Mouse (Mus musculus) neural tube, embryonic 11.5 days (tissue): ENCODE results near the gene Smad6. TPM values are rescaled to one million over a fixed set of nuclear protein-coding genes. Genes with fewer than 3 reads are reported as not detected.

Experiments
- ATAC-seq: fragments of 200-750 bp; cut with Nextera tagmentation; 2 replicates; pipeline ENCODE4 v1.8.0; 2017; ENCODE audit warnings: moderate number of reproducible peaks, mild to moderate bottlenecking, moderate TSS enrichment, moderate library complexity; ENCODE audit not compliant: insufficient read depth, low FRiP score, low TSS enrichment
- DNase-seq: peaks from one replicate; pipeline ENCODE4 v3.0.0-alpha.2; 2015; ENCODE audit warnings: low spot score
- H3K27ac ChIP-seq: fragments of 300-500 bp; sonication (generic); 2 replicates; pipeline ENCODE4 v1.5.1; 2014; ENCODE audit warnings: low read depth, mild to moderate bottlenecking, low read length
- H3K27me3 ChIP-seq: fragments of 300-500 bp; sonication (generic); 2 replicates; pipeline ENCODE4 v1.6.1; 2014; ENCODE audit warnings: mild to moderate bottlenecking, low read length, mixed read lengths; ENCODE audit not compliant: control insufficient read depth, insufficient read depth
- H3K36me3 ChIP-seq: fragments of 300-500 bp; sonication (generic); 2 replicates; pipeline ENCODE4 v1.6.1; 2014; ENCODE audit warnings: mild to moderate bottlenecking, low read length, moderate library complexity, mixed read lengths; ENCODE audit not compliant: control insufficient read depth, insufficient read depth
- H3K4me1 ChIP-seq: fragments of 300-500 bp; sonication (generic); 2 replicates; pipeline ENCODE4 v1.6.1; 2014; ENCODE audit warnings: low read length, mixed read lengths; ENCODE audit not compliant: control insufficient read depth, insufficient read depth
- H3K4me2 ChIP-seq: fragments of 300-500 bp; sonication (generic); 2 replicates; pipeline ENCODE4 v1.6.1; 2014; ENCODE audit warnings: low read depth, mild to moderate bottlenecking, moderate library complexity
- H3K4me3 ChIP-seq: fragments of 300-500 bp; sonication (generic); 2 replicates; pipeline ENCODE4 v1.5.1; 2014; ENCODE audit warnings: low read depth, low read length
- H3K9ac ChIP-seq: fragments of 300-500 bp; sonication (generic); 2 replicates; pipeline ENCODE4 v1.6.1; 2014; ENCODE audit warnings: mild to moderate bottlenecking, low read length
- H3K9me3 ChIP-seq: fragments of 300-500 bp; sonication (generic); 2 replicates; pipeline ENCODE4 v1.6.1; 2016; ENCODE audit warnings: low read length; ENCODE audit not compliant: control insufficient read depth
- WGBS: fragments of 180-500 bp; shearing (Covaris S2); extraction: QIAGEN DNeasy Blood & Tissue Kit; methylation state at CpG from one replicate; pipeline ENCODE4 v1.1.7; 2014; 5-methylcytosine and 5-hydroxymethylcytosine counted together
- polyA plus RNA-seq: library from polyadenylated mRNA; unstranded; fragments of >200 nt; fragmentation: Nextera tagmentation; extraction: Ambion mirVana; gene quantifications from 2 replicates; pipeline ENCODE4 v1.2.1, GENCODE M21; 2014

The Smad6 gene
- polyA plus RNA-seq, 1 experiment from 2014 or later = 6.8 TPM

GRCm38 (mm10) chr9:64053786-64054185 is 31.9 kb upstream of the Smad6 start:
- WGBS = 73% methylated on average over 4 of the region's 4 CpGs
- Histone ChIP-seq H3K4me2 (no peak overlapping the region), H3K36me3 (no peaks in the 10 kb centered on the region), H3K9ac (no peak overlapping the region), H3K9me3 (no peaks in the 10 kb centered on the region), H3K4me1 (peaks cover 15% of the 10 kb centered on the region), H3K27me3 (no peaks in the 10 kb centered on the region), H3K4me3 (no peak overlapping the region), H3K27ac (no peak overlapping the region)
- no peak for DNase-seq
- no peak for ATAC-seq

GRCm38 (mm10) chr9:64051241-64051640 is 29.4 kb upstream of the Smad6 start:
- Histone ChIP-seq H3K4me1 (peaks cover 5% of the 10 kb centered on the region; the same call in 1 of the 2 replicates), H3K9ac (no peak overlapping the region), H3K9me3 (no peaks in the 10 kb centered on the region), H3K27me3 (no peaks in the 10 kb centered on the region), H3K4me2 (no peak overlapping the region), H3K36me3 (no peaks in the 10 kb centered on the region), H3K27ac (no peak overlapping the region), H3K4me3 (no peak overlapping the region)
- 88% methylated on average over 2 of the region's 2 CpGs for WGBS
- DNase-seq (no peak), ATAC-seq (no peak)

- Histone ChIP-seq H3K4me1 (peaks cover 5% of the 10 kb centered on the region; the same call in 1 of the 2 replicates), H3K4me3 (no peak overlapping the region), H3K36me3 (no peaks in the 10 kb centered on the region), H3K27me3 (no peaks in the 10 kb centered on the region), H3K9ac (peak overlapping the region; percentile 26; the same call in 1 of the 2 replicates), H3K4me2 (peak overlapping the region; percentile 67), H3K9me3 (no peaks in the 10 kb centered on the region), H3K27ac (no peak overlapping the region)
- 42% methylated on average over 8 of the region's 8 CpGs for WGBS
- DNase-seq = no peak
- ATAC-seq = no peak
Observed at GRCm38 (mm10) chr9:64050513-64051065, 28.7 kb upstream of the Smad6 start.

GRCm38 (mm10) chr9:64049471-64050380 is 27.9 kb upstream of the Smad6 start:
- WGBS = 10% methylated on average over 32 of the region's 32 CpGs
- peak overlapping the region; percentile 26; the same call in 1 of the 2 replicates for H3K9ac ChIP-seq

GRCm38 (mm10) chr9:64045117-64045890 is 23.4 kb upstream of the Smad6 start:
- no peaks in the 10 kb centered on the region for H3K36me3 ChIP-seq
- 30% methylated on average over 14 of the region's 14 CpGs for WGBS
- no peak overlapping the region for H3K4me2 ChIP-seq
- DNase-seq (peak; percentile 36), ATAC-seq (no peak)
- peaks cover 11% of the 10 kb centered on the region for H3K4me1 ChIP-seq
- H3K9ac ChIP-seq = no peak overlapping the region
- no peak overlapping the region for H3K27ac ChIP-seq
- no peak overlapping the region for H3K4me3 ChIP-seq
- no peaks in the 10 kb centered on the region for H3K27me3 ChIP-seq
- no peaks in the 10 kb centered on the region for H3K9me3 ChIP-seq

More at GRCm38 (mm10) chr9:64049471-64050380, 27.9 kb upstream of the Smad6 start:
- ATAC-seq = no peak
- Histone ChIP-seq H3K27me3 (no peaks in the 10 kb centered on the region), H3K36me3 (no peaks in the 10 kb centered on the region), H3K4me1 (peaks cover 11% of the 10 kb centered on the region), H3K4me2 (peak overlapping the region; percentile 67), H3K27ac (no peak overlapping the region), H3K9me3 (no peaks in the 10 kb centered on the region), H3K4me3 (peak overlapping the region; percentile 33)
- DNase-seq = peak; percentile 66

- no peak for ATAC-seq
- H3K4me1 ChIP-seq = peaks cover 6% of the 10 kb centered on the region
Observed at GRCm38 (mm10) chr9:64044343-64044742, 22.5 kb upstream of the Smad6 start.

GRCm38 (mm10) chr9:64042911-64043310 is 21.1 kb upstream of the Smad6 start:
- H3K4me1 ChIP-seq = peaks cover 6% of the 10 kb centered on the region
- ATAC-seq = no peak
- H3K4me3 ChIP-seq = no peak overlapping the region
- no peak overlapping the region for H3K4me2 ChIP-seq
- H3K36me3 ChIP-seq = no peaks in the 10 kb centered on the region
- 78% methylated on average over 4 of the region's 4 CpGs for WGBS
- DNase-seq = no peak
- no peaks in the 10 kb centered on the region for H3K27me3 ChIP-seq
- H3K9me3 ChIP-seq = no peaks in the 10 kb centered on the region
- no peak overlapping the region for H3K27ac ChIP-seq
- no peak overlapping the region for H3K9ac ChIP-seq

More at GRCm38 (mm10) chr9:64044343-64044742, 22.5 kb upstream of the Smad6 start:
- H3K4me3 ChIP-seq = no peak overlapping the region
- H3K36me3 ChIP-seq = no peaks in the 10 kb centered on the region
- H3K9ac ChIP-seq = no peak overlapping the region
- H3K4me2 ChIP-seq = no peak overlapping the region
- no peaks in the 10 kb centered on the region for H3K27me3 ChIP-seq
- no peak for DNase-seq
- no peaks in the 10 kb centered on the region for H3K9me3 ChIP-seq
- 81% methylated on average over 8 of the region's 8 CpGs for WGBS
- 0 out of 2 replicates have a peak overlapping the region, but pooled peaks have one; percentile 8 for H3K27ac ChIP-seq

- no peaks in the 10 kb centered on the region for H3K9me3 ChIP-seq
- no peak overlapping the region for H3K4me2 ChIP-seq
- H3K27me3 ChIP-seq = no peaks in the 10 kb centered on the region
- peaks cover 6% of the 10 kb centered on the region for H3K4me1 ChIP-seq
- 89% methylated on average over 8 of the region's 8 CpGs for WGBS
- H3K27ac ChIP-seq = no peak overlapping the region
- no peaks in the 10 kb centered on the region for H3K36me3 ChIP-seq
- no peak overlapping the region for H3K4me3 ChIP-seq
- ATAC-seq = no peak
- DNase-seq = no peak
- H3K9ac ChIP-seq = no peak overlapping the region
Observed at GRCm38 (mm10) chr9:64042216-64042615, 20.4 kb upstream of the Smad6 start.
